Mouse (Mus musculus) hematopoietic multipotent progenitor cell, adult 10-12 weeks (in vitro differentiated cells): Measurements from ENCODE around the gene Myo10. TPM values are rescaled to one million over a fixed set of nuclear protein-coding genes. Genes with fewer than 3 reads are reported as not detected.

ENCODE experiments used
- polyA plus RNA-seq: library from polyadenylated mRNA; stranded (reverse); fragments of >175 nt; gene quantifications from 2 replicates; pipeline ENCODE4 v1.2.3, GENCODE M21; 2012; ENCODE audit warnings: low replicate concordance

Gene Myo10
- polyA plus RNA-seq = 5.2 and 27.5 TPM in 2 replicates

GRCm38 (mm10) chr15:25622200-25622866, at the start of gene Myo10:
Gene Myo10 (plus strand): TSS chr15:25622525.

DNA sequence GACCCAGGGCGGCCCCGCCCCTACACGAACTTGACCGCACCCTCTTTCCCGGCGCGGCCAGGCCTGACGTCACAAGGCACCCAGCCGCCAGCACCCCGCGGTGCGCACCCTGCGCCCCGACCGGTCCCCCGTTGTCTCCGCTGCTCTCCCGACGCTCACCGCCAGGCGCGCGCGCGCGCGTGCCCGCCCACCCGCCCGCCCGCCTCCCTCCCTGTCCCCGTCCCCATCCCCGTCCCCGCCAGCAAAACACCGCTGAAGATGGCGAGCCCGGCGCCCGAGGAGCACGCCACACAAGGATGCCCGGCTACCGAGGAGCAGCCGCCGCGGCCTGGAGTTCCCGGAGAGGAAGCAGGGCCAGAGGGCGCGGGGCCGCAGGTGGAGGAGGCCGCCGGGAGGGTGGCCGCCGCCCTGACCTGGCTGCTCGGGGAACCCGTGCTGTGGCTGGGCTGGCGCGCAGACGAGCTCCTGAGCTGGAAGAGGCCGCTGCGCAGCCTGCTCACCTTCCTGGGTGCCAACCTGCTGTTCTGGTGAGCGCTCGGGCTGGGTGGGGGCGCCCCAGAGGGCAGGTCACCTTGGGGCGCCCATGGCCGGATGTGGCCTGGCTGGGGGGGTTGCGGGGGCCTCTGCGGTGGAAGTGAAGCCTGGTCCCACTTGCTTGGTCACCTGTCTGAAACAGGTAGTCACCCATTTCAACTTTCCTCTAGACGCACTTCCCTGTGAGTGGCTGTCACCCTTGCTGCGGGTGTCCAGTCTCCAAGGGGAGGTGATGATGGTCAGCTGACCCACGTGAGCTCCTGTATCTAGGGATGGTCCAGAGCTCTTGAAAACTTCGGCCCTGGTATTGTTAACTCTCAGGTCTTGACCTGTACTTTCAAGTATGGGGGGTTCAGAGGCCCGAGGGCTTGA, 221.0 kb downstream of the Myo10 start, which contains the start of gene Retreg1:
Gene Retreg1 (plus strand): TSS at position 95 of the 906 bp plus-strand sequence.

Other genes starting within 250 kb of the Myo10 start
- gene Basp1, start 208.8 kb upstream of the Myo10 start, polyA plus RNA-seq = 40.2 and 120 TPM in 2 replicates
- 21.1 and 24.3 TPM in 2 replicates for gene Retreg1, start 220.7 kb downstream of the Myo10 start, polyA plus RNA-seq